Mouse (Mus musculus) midbrain, embryonic 11.5 days (tissue): ENCODE results near the gene Spint5. TPM values are rescaled to one million over a fixed set of nuclear protein-coding genes. Genes with fewer than 3 reads are reported as not detected.

ENCODE experiments used
- ATAC-seq: fragments of 200-750 bp; cut with Nextera tagmentation; 2 replicates; pipeline ENCODE4 v1.8.0; 2017; ENCODE audit warnings: moderate TSS enrichment, moderate library complexity; ENCODE audit not compliant: low FRiP score
- DNase-seq: peaks from one replicate; pipeline ENCODE4 v3.0.0; 2015; ENCODE audit warnings: low spot score; ENCODE audit errors: missing footprints
- H3K27ac ChIP-seq: fragments of 300-500 bp; sonication (generic); 2 replicates; pipeline ENCODE4 v1.5.1; 2014; ENCODE audit warnings: low read depth, low read length
- H3K27me3 ChIP-seq: fragments of 300-500 bp; sonication (generic); 2 replicates; pipeline ENCODE4 v1.6.1; 2014; ENCODE audit warnings: mild to moderate bottlenecking, low read length, moderate library complexity, mixed read lengths; ENCODE audit not compliant: control insufficient read depth, insufficient read depth
- H3K36me3 ChIP-seq: fragments of 300-500 bp; sonication (generic); 2 replicates; pipeline ENCODE4 v1.6.1; 2014; ENCODE audit warnings: mild to moderate bottlenecking, low read length, moderate library complexity, mixed read lengths; ENCODE audit not compliant: control insufficient read depth, insufficient read depth
- H3K4me1 ChIP-seq: fragments of 300-500 bp; sonication (generic); 2 replicates; pipeline ENCODE4 v1.6.1; 2014; ENCODE audit warnings: low read length; ENCODE audit not compliant: control insufficient read depth, insufficient read depth
- H3K4me2 ChIP-seq: fragments of 300-500 bp; sonication (generic); 2 replicates; pipeline ENCODE4 v1.6.1; 2014; ENCODE audit warnings: mild to moderate bottlenecking, moderate library complexity
- H3K4me3 ChIP-seq: fragments of 300-500 bp; sonication (generic); 2 replicates; pipeline ENCODE4 v1.5.1; 2014; ENCODE audit warnings: low read depth, low read length
- H3K9ac ChIP-seq: fragments of 300-500 bp; sonication (generic); 2 replicates; pipeline ENCODE4 v1.6.1; 2014; ENCODE audit warnings: low read length
- H3K9me3 ChIP-seq: fragments of 300-500 bp; sonication (generic); 2 replicates; pipeline ENCODE4 v1.6.1; 2016; ENCODE audit warnings: low read length; ENCODE audit not compliant: control insufficient read depth
- WGBS: fragments of 180-500 bp; shearing (Covaris S2); extraction: QIAGEN DNeasy Blood & Tissue Kit; methylation state at CpG from one replicate; pipeline ENCODE4 v1.1.7; 2014; 5-methylcytosine and 5-hydroxymethylcytosine counted together
- polyA plus RNA-seq: library from polyadenylated mRNA; unstranded; fragments of >200 nt; fragmentation: Nextera tagmentation; extraction: Ambion mirVana; gene quantifications from 2 replicates; pipeline ENCODE4 v1.2.1, GENCODE M21; 2014

Spint5 gene
- polyA plus RNA-seq, 1 experiment from 2014 or later: not detected

DNA sequence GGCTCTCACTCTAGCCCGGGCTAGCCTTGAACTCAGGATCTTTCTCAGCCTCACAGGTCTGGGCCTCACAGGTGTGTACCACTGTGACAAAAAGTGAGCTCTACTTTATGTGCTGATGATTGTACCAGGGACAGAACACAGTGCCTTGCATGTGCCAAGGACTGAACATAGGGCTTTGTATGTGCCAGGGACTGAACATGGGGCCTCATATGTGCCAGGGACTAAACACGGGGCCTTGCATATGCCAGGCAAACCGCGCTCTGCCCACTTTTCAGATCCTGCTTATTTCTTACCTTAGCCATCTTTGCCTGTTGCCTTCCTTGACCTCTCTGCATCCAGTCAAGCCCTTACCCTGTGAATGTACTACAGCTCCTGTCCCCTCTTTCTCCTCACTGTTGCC, 46.9 kb downstream of the Spint5 start:
- Histone ChIP-seq H3K9ac (no peak overlapping the region), H3K27me3 (no peaks in the 10 kb centered on the region), H3K36me3 (peaks cover 12% of the 10 kb centered on the region; the same call in 1 of the 2 replicates), H3K4me3 (no peak overlapping the region), H3K4me1 (no peaks in the 10 kb centered on the region), H3K4me2 (no peak overlapping the region), H3K9me3 (no peaks in the 10 kb centered on the region), H3K27ac (no peak overlapping the region)
- DNase-seq: no peak
- 95% methylated on average over 4 of the region's 4 CpGs for WGBS
- ATAC-seq: no peak

DNA sequence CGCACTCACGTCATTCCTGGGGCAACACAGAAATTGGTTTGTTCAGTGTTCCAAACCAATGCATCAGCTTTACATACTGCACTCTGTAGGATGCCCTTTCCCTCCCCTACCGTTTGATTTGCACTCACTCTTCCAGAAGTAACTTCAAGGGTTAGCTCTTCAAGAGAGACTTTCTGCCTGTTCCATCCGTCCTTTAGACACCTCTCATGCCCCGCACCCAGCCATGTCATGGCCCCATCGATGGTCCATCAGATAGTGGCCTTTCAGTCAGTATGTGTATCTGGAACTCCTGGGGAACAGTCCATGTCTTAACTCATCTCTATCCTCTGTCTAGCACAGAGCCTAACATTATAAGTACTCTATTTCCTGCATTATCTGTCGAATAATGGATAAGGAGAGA, 47.5 kb downstream of the Spint5 start:
- Histone ChIP-seq H3K36me3 (peaks cover 13% of the 10 kb centered on the region; the same call in 1 of the 2 replicates), H3K27me3 (no peaks in the 10 kb centered on the region), H3K9ac (no peak overlapping the region), H3K4me3 (no peak overlapping the region), H3K4me1 (no peaks in the 10 kb centered on the region), H3K4me2 (no peak overlapping the region), H3K27ac (no peak overlapping the region), H3K9me3 (no peaks in the 10 kb centered on the region)
- ATAC-seq (no peak), DNase-seq (no peak)
- WGBS: 90% methylated on average over 7 of the region's 7 CpGs

GRCm38 (mm10) chr2:164765841-164766240, 50.7 kb downstream of the Spint5 start:
- H3K4me1 ChIP-seq: peaks cover 7% of the 10 kb centered on the region
- no peak overlapping the region for H3K9ac ChIP-seq
- no peak overlapping the region for H3K4me3 ChIP-seq
- H3K27me3 ChIP-seq: no peaks in the 10 kb centered on the region
- no peak overlapping the region for H3K4me2 ChIP-seq
- no peak for ATAC-seq
- no peaks in the 10 kb centered on the region for H3K9me3 ChIP-seq
- no peak overlapping the region for H3K27ac ChIP-seq
- 75% methylated on average over 3 of the region's 3 CpGs for WGBS
- H3K36me3 ChIP-seq: peaks cover 20% of the 10 kb centered on the region; the same call in 1 of the 2 replicates
- DNase-seq: no peak

Other genes with a start within 250 kb of the Spint5 start
- gene Trp53tg5, start 241.6 kb upstream of the Spint5 start, polyA plus RNA-seq: not detected in 2 replicates
- 3.1 and 3.4 TPM in 2 replicates for gene Dbndd2, start 229.2 kb upstream of the Spint5 start, polyA plus RNA-seq
- 48.1 and 51.9 TPM in 2 replicates for gene Pigt, start 217.8 kb upstream of the Spint5 start, polyA plus RNA-seq
- gene Wfdc2, start 152.9 kb upstream of the Spint5 start, polyA plus RNA-seq: 15.4 and 21.7 TPM in 2 replicates
- gene Spint3, start 141.8 kb upstream of the Spint5 start, polyA plus RNA-seq: not detected in 2 replicates
- not detected in 2 replicates for gene Wfdc6a, start 129.9 kb upstream of the Spint5 start, polyA plus RNA-seq
- not detected in 2 replicates for gene Eppin, start 121.7 kb upstream of the Spint5 start, polyA plus RNA-seq
- not detected in 2 replicates for gene Wfdc6b, start 101.8 kb upstream of the Spint5 start, polyA plus RNA-seq
- not detected in 2 replicates for gene Wfdc8, start 101.7 kb upstream of the Spint5 start, polyA plus RNA-seq
- gene Wfdc16, start 76.5 kb upstream of the Spint5 start, polyA plus RNA-seq: not detected in 2 replicates
- not detected in 2 replicates for gene Wfdc10, start 59.3 kb upstream of the Spint5 start, polyA plus RNA-seq
- gene Wfdc9, start 58.7 kb upstream of the Spint5 start, polyA plus RNA-seq: not detected in 2 replicates
- not detected in 2 replicates for gene Wfdc11, start 41.2 kb upstream of the Spint5 start, polyA plus RNA-seq
- 0.21 TPM in 1 of 2 replicates, not detected in the other for gene Wfdc13, start 30.2 kb upstream of the Spint5 start, polyA plus RNA-seq
- gene Spint4, start 16.8 kb upstream of the Spint5 start, polyA plus RNA-seq: not detected in 2 replicates
- gene Wfdc3, start 30.6 kb downstream of the Spint5 start, polyA plus RNA-seq: 0.66 and 0.85 TPM in 2 replicates
- gene Dnttip1, start 30.7 kb downstream of the Spint5 start, polyA plus RNA-seq: 75.9 and 82.5 TPM in 2 replicates
- 520 and 544 TPM in 2 replicates for gene Ube2c, start 54.6 kb downstream of the Spint5 start, polyA plus RNA-seq
- not detected in 2 replicates for gene Tnnc2, start 64.7 kb downstream of the Spint5 start, polyA plus RNA-seq
- 10.4 and 11.7 TPM in 2 replicates for gene Snx21, start 70.5 kb downstream of the Spint5 start, polyA plus RNA-seq
- 10.2 and 12.6 TPM in 2 replicates for gene Acot8, start 89.6 kb downstream of the Spint5 start, polyA plus RNA-seq
- 11.4 and 12.6 TPM in 2 replicates for gene Zswim3, start 89.8 kb downstream of the Spint5 start, polyA plus RNA-seq
- gene Zswim1, start 107.4 kb downstream of the Spint5 start, polyA plus RNA-seq: 22.0 and 23.2 TPM in 2 replicates
- not detected in 2 replicates for gene Spata25, start 113.2 kb downstream of the Spint5 start, polyA plus RNA-seq
- gene Ctsa, start 117.6 kb downstream of the Spint5 start, polyA plus RNA-seq: 84.8 and 89.7 TPM in 2 replicates
- 3.8 and 4.5 TPM in 2 replicates for gene Neurl2, start 118.2 kb downstream of the Spint5 start, polyA plus RNA-seq
- gene Pltp, start 142.4 kb downstream of the Spint5 start, polyA plus RNA-seq: 91.8 and 97.3 TPM in 2 replicates
- 62.0 and 65.7 TPM in 2 replicates for gene Pcif1, start 164.0 kb downstream of the Spint5 start, polyA plus RNA-seq
- 8.2 and 8.8 TPM in 2 replicates for gene Zfp335, start 196.5 kb downstream of the Spint5 start, polyA plus RNA-seq
- 1.9 and 2.0 TPM in 2 replicates for gene Mmp9, start 225.5 kb downstream of the Spint5 start, polyA plus RNA-seq
- gene Slc12a5, start 245.5 kb downstream of the Spint5 start, polyA plus RNA-seq: 2.8 and 3.0 TPM in 2 replicates